Mouse (Mus musculus) small intestine, adult 2 months (tissue): ENCODE data around the gene Eml1.

ENCODE experiments used
- CTCF ChIP-seq: fragments of 200-500 bp; IDR thresholded peaks from 2 replicates; pipeline ENCODE4 v1.5.1; 2012; ENCODE audit warnings: low read depth, mild to moderate bottlenecking, control low read depth, inconsistent platforms, low read length, moderate library complexity, mixed read lengths; ENCODE audit not compliant: insufficient replicate concordance, insufficient read length; ENCODE audit errors: extremely low read depth
- POLR2A ChIP-seq: fragments of 200-500 bp; IDR thresholded peaks from 2 replicates; pipeline ENCODE4 v1.6.1; 2012; ENCODE audit warnings: low read depth, mild to moderate bottlenecking, control low read depth, inconsistent platforms, low read length, moderate library complexity

GRCm38 (mm10) chr12:108419570-108419969, 48.8 kb downstream of the Eml1 start:
- TF ChIP-seq CTCF (no peak), POLR2A (no peak)
